Mouse (Mus musculus) embryonic facial prominence, embryonic 12.5 days (tissue): Measurements from ENCODE around the gene Tfdp1. TPM values are rescaled to one million over a fixed set of nuclear protein-coding genes. Genes with fewer than 3 reads are reported as not detected.

ENCODE experiments used
- polyA plus RNA-seq: library from polyadenylated mRNA; unstranded; fragments of >200 nt; fragmentation: Nextera tagmentation; extraction: Ambion mirVana; gene quantifications from 2 replicates; pipeline ENCODE4 v1.2.1, GENCODE M21; 2016

The Tfdp1 gene
- polyA plus RNA-seq, 1 experiment from 2014 or later: 176 TPM

Other genes with a start within 250 kb of the Tfdp1 start
- gene Pcid2, start 233.3 kb upstream of the Tfdp1 start, polyA plus RNA-seq: 52.9 and 53.2 TPM in 2 replicates
- gene Cul4a, start 233.1 kb upstream of the Tfdp1 start, polyA plus RNA-seq: 108 and 109 TPM in 2 replicates
- gene Lamp1, start 179.6 kb upstream of the Tfdp1 start, polyA plus RNA-seq: 236 and 247 TPM in 2 replicates
- gene Grtp1, start 138.1 kb upstream of the Tfdp1 start, polyA plus RNA-seq: 13.1 and 15.0 TPM in 2 replicates
- 0.49 TPM in 1 of 2 replicates, not detected in the other for gene Adprhl1, start 84.6 kb upstream of the Tfdp1 start, polyA plus RNA-seq
- 33.4 and 34.4 TPM in 2 replicates for gene Dcun1d2, start 50.6 kb upstream of the Tfdp1 start, polyA plus RNA-seq
- gene Tmco3, start 50.6 kb upstream of the Tfdp1 start, polyA plus RNA-seq: 54.2 TPM in 2 replicates
- not detected in 2 replicates for gene Atp4b, start 58.1 kb downstream of the Tfdp1 start, polyA plus RNA-seq
- not detected in 2 replicates for gene Grk1, start 66.3 kb downstream of the Tfdp1 start, polyA plus RNA-seq
- 0.14 and 0.37 TPM in 2 replicates for gene Tmem255b, start 96.4 kb downstream of the Tfdp1 start, polyA plus RNA-seq
- 12.1 and 12.5 TPM in 2 replicates for gene Gas6, start 155.7 kb downstream of the Tfdp1 start, polyA plus RNA-seq
- gene 1700029H14Rik, start 223.7 kb downstream of the Tfdp1 start, polyA plus RNA-seq: not detected in 2 replicates